Mouse (Mus musculus): ENCODE results near the gene Ttc22.

GRCm38 (mm10) chr4:106587075-106587474 is 35.2 kb upstream of the Ttc22 start:
- TF ChIP-seq CTCF (IDR thresholded peaks at IDR 0.05; ENCODE audit: low read depth) (no peak), EP300 (optimal IDR thresholded peaks at IDR 0.05) (no peak)

Measured in stomach, postnatal 0 days (tissue).